17 mouse cellular contexts compared by ENCODE assay signal in the genomic region with DNA sequence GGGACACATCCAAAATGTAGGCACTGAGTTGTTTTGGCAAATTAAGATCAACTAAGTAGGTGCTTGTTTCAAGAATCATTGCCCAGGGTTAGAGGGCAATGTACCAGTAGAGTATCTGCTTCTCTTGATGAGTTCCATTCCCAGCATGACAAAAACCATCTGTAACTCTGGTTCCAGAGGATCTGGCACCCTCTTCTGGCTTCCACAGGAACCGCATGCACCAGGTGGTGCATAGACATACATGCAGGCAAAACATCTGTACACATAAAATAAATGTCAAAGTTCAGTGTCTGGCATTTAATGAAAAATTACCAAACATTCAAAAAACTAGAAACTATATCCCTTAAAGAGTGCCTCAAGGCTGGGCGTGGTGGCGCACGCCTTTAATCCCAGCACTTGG.
A peak's percentile ranks its signal among the peaks of the same experiment; 100 is the strongest.
DNase-seq lines count a peak whose midpoint lies in the region; ATAC-seq and TF ChIP-seq lines count a peak whose summit lies in the region.
"Had no signal": no experiment of that assay in that cellular context is flagged by ENCODE, and none has a peak within 500 bp of the region (broad histone marks: within the 10 kb centered on the region; RNA-seq: fewer than 3 reads in every experiment).

No protein-coding gene starts in this region.

- 98% methylated on average over 4 of the region's 4 CpGs for WGBS in lung, adult 2 months
- 90% methylated on average over 4 of the region's 4 CpGs for WGBS in liver, postnatal 0 days (ENCODE audit: insufficient replicate concordance)

- peak; percentile 28; the same call in 1 of the 2 replicates for TF ChIP-seq CTCF in gastrocnemius, adult 2 months (IDR thresholded peaks at IDR 0.05)
- peak; percentile 20; the same call in 1 of the 2 replicates for TF ChIP-seq CTCF in lung, adult 2 months (IDR thresholded peaks at IDR 0.05; ENCODE audit: insufficient read depth, low read length)
- peak; percentile 64 for TF ChIP-seq CTCF in liver, postnatal 0 days (IDR thresholded peaks at IDR 0.05; ENCODE audit: low read depth)

- no peak overlapping the region for H3K4me3 ChIP-seq in gastrocnemius, adult 2 months
- H3K4me3 ChIP-seq in lung, adult 2 months (replicated peaks; ENCODE audit: extremely low read depth, low read depth, low read length) = no peak overlapping the region
- H3K4me3 ChIP-seq in liver, postnatal 0 days (ENCODE audit: low read depth, low read length) = no peak overlapping the region
- H3K4me3 ChIP-seq: embryonic facial prominence, embryonic 13.5 days; forebrain, embryonic 12.5 days; heart, embryonic 15.5 days; midbrain, embryonic 15.5 days had no signal

- H3K27ac ChIP-seq in gastrocnemius, adult 2 months = no peak overlapping the region
- no peak overlapping the region for H3K27ac ChIP-seq in liver, postnatal 0 days (ENCODE audit: low read depth)
- H3K27ac ChIP-seq: embryonic facial prominence, embryonic 13.5 days; forebrain, embryonic 12.5 days; heart, embryonic 15.5 days; midbrain, embryonic 15.5 days had no signal

- no peak overlapping the region for H3K9ac ChIP-seq in liver, postnatal 0 days (replicated peaks)
- H3K9ac ChIP-seq: embryonic facial prominence, embryonic 13.5 days; forebrain, embryonic 12.5 days; heart, embryonic 15.5 days; midbrain, embryonic 15.5 days had no signal

- no peak overlapping the region for H3K4me2 ChIP-seq in liver, postnatal 0 days (ENCODE audit: low read depth, low read length)
- H3K4me2 ChIP-seq: embryonic facial prominence, embryonic 13.5 days; forebrain, embryonic 12.5 days; heart, embryonic 15.5 days; midbrain, embryonic 15.5 days had no signal

- H3K9me3 ChIP-seq in liver, postnatal 0 days (ENCODE audit: low read length) = 0 out of 2 replicates have a peak, but pooled peaks cover 2% of the 10 kb centered on the region
- H3K9me3 ChIP-seq: forebrain, embryonic 12.5 days; heart, embryonic 15.5 days; midbrain, embryonic 15.5 days had no signal

- TF ChIP-seq EP300 in liver, postnatal 0 days (IDR thresholded peaks at IDR 0.05; ENCODE audit: low read depth) = no peak

- TF ChIP-seq POLR2A in lung, adult 2 months (IDR thresholded peaks at IDR 0.05; ENCODE audit: borderline replicate concordance, extremely low read depth, low read depth, low read length) = no peak

- H3K36me3 ChIP-seq in liver, postnatal 0 days (replicated peaks; ENCODE audit: insufficient read depth, low read length) = no peaks in the 10 kb centered on the region
- H3K36me3 ChIP-seq: midbrain, embryonic 15.5 days had no signal

- no peak for ATAC-seq in liver, postnatal 0 days
- ATAC-seq: activated CD4-positive, CD25-positive, alpha-beta regulatory T cell, adult 4 months; hindbrain, embryonic 16.5 days; midbrain, embryonic 15.5 days had no signal

- intact Hi-C loops in gastrocnemius, adult 2 months (cut with DNase I) = no loop called here

- no peaks in the 10 kb centered on the region for H3K27me3 ChIP-seq in liver, postnatal 0 days (ENCODE audit: insufficient read depth, low read length)
- H3K27me3 ChIP-seq: embryonic facial prominence, embryonic 13.5 days; forebrain, embryonic 12.5 days; heart, embryonic 15.5 days; midbrain, embryonic 15.5 days had no signal

- no peaks in the 10 kb centered on the region for H3K4me1 ChIP-seq in lung, adult 2 months (ENCODE audit: control insufficient read depth, insufficient read depth, low read length)
- H3K4me1 ChIP-seq in liver, postnatal 0 days (ENCODE audit: insufficient read depth) = peaks cover 3% of the 10 kb centered on the region; the same call in 1 of the 2 replicates
- H3K4me1 ChIP-seq: embryonic facial prominence, embryonic 13.5 days; forebrain, embryonic 12.5 days; heart, embryonic 15.5 days; midbrain, embryonic 15.5 days had no signal

- no peak for DNase-seq in gastrocnemius, adult 2 months
- DNase-seq in gastrocnemius, adult 8-10 months (ENCODE audit: low spot score in 2 of 2) = no peak
- no peak for DNase-seq in lung, adult 2 months
- no peak for DNase-seq in lung, postnatal 14 days
- peak; percentile 39 for DNase-seq in ES-CJ7 (ENCODE audit: low read depth, low spot score)
- no peak for DNase-seq in liver, postnatal 0 days
- DNase-seq in urinary bladder, postnatal 4 days (ENCODE audit: low spot score in 2 of 2) = no peak
- DNase-seq in embryo, embryonic 10.5 days (ENCODE audit: low spot score) = no peak
- DNase-seq: cerebellum, postnatal 10 days; gastrocnemius, postnatal 25 days; lung, postnatal 10 days had no signal
